Mouse (Mus musculus): ENCODE results near the gene Car2.
A peak's percentile ranks its signal among the peaks of the same experiment; 100 is the strongest.

Car2 gene

DNA sequence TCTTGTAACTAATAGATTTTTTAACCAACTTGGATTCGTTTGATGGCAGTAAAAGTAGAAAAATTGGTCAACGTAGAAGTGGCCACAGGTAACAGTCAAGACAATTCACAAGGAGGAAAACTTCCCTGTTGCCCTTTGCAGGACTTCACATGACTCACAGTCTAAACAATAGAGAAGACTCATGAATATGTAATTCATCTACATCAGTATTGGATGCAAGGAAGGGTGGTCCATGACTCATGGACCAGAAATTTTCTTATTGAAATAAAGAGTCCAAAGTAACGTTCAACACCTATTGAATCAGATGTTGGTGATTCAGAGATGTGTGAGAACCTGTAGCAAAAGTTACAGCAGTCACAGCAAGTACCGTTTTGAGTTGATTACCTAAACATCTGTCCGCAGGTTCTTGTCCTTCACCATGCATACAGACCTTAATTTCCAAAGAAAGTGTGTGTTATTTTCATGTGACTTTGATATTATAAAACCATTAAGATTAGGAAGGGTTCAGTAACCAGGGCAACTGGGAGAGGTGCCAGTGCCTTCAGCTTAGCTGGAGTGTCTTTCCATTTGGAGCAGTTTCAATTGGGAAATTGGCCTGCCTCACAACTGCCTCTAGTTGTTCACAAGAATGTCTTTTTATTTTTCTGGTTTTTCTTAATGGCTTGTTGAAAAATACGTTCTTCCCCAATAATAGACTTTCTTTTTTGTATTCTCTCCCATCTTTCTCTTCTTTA lies 62.2 kb downstream of the Car2 start:
- DNase-seq = peak; percentile 23

GRCm38 (mm10) chr3:14950031-14950430 lies 64.0 kb downstream of the Car2 start:
- no peak for DNase-seq

All from right cerebral cortex, postnatal 14 days (tissue).